Mouse (Mus musculus): ENCODE data around the gene Sumf1. TPM values are rescaled to one million over a fixed set of nuclear protein-coding genes. Genes with fewer than 3 reads are reported as not detected.
A peak's percentile ranks its signal among the peaks of the same experiment; 100 is the strongest.

The Sumf1 gene
- polyA plus RNA-seq, 1 experiment from 2014 or later, result 19.4 TPM

GRCm38 (mm10) chr6:108222875-108223274, 37.5 kb upstream of the Sumf1 start:
- H3K4me3 ChIP-seq, result no peak overlapping the region
- 92% methylated on average over 5 of the region's 5 CpGs for WGBS

GRCm38 (mm10) chr6:108222435-108222834, 37.1 kb upstream of the Sumf1 start:
- Histone ChIP-seq H3K36me3 (0 out of 2 replicates have a peak, but pooled peaks cover 4% of the 10 kb centered on the region), H3K4me2 (no peak overlapping the region), H3K4me3 (no peak overlapping the region), H3K9me3 (replicated peaks) (no peaks in the 10 kb centered on the region), H3K4me1 (replicated peaks) (peaks cover 26% of the 10 kb centered on the region), H3K27me3 (no peaks in the 10 kb centered on the region), H3K27ac (no peak overlapping the region), H3K9ac (no peak overlapping the region)
- no peak for ATAC-seq (replicated peaks; ENCODE audit: insufficient number of reproducible peaks, insufficient read depth, low FRiP score, low read depth)
- WGBS, result 51% methylated on average over 5 of the region's 5 CpGs

More at GRCm38 (mm10) chr6:108222875-108223274, 37.5 kb upstream of the Sumf1 start:
- H3K4me2 ChIP-seq, result no peak overlapping the region
- no peak for ATAC-seq (replicated peaks; ENCODE audit: insufficient number of reproducible peaks, insufficient read depth, low FRiP score, low read depth)
- no peak overlapping the region for H3K27ac ChIP-seq
- 0 out of 2 replicates have a peak, but pooled peaks cover 4% of the 10 kb centered on the region for H3K36me3 ChIP-seq
- H3K27me3 ChIP-seq, result no peaks in the 10 kb centered on the region
- H3K4me1 ChIP-seq (replicated peaks), result peaks cover 30% of the 10 kb centered on the region
- no peaks in the 10 kb centered on the region for H3K9me3 ChIP-seq (replicated peaks)
- H3K9ac ChIP-seq, result no peak overlapping the region

GRCm38 (mm10) chr6:108217987-108218386, 32.6 kb upstream of the Sumf1 start:
- 86% methylated on average over 3 of the region's 3 CpGs for WGBS
- Histone ChIP-seq H3K36me3 (0 out of 2 replicates have a peak, but pooled peaks cover 4% of the 10 kb centered on the region), H3K9me3 (replicated peaks) (no peaks in the 10 kb centered on the region), H3K9ac (no peak overlapping the region), H3K27me3 (no peaks in the 10 kb centered on the region), H3K4me1 (replicated peaks) (peaks cover 37% of the 10 kb centered on the region), H3K27ac (no peak overlapping the region), H3K4me2 (no peak overlapping the region), H3K4me3 (no peak overlapping the region)
- no peak for ATAC-seq (replicated peaks; ENCODE audit: insufficient number of reproducible peaks, insufficient read depth, low FRiP score, low read depth)

GRCm38 (mm10) chr6:108216832-108217231, 31.4 kb upstream of the Sumf1 start:
- no peaks in the 10 kb centered on the region for H3K27me3 ChIP-seq
- no peak overlapping the region for H3K9ac ChIP-seq
- H3K36me3 ChIP-seq, result 0 out of 2 replicates have a peak, but pooled peaks cover 4% of the 10 kb centered on the region
- no peak overlapping the region for H3K4me2 ChIP-seq
- no peaks in the 10 kb centered on the region for H3K9me3 ChIP-seq (replicated peaks)
- no peak for ATAC-seq (replicated peaks; ENCODE audit: insufficient number of reproducible peaks, insufficient read depth, low FRiP score, low read depth)
- WGBS, result 90% methylated on average over 8 of the region's 8 CpGs
- peaks cover 31% of the 10 kb centered on the region for H3K4me1 ChIP-seq (replicated peaks)
- H3K27ac ChIP-seq, result no peak overlapping the region
- H3K4me3 ChIP-seq, result no peak overlapping the region

GRCm38 (mm10) chr6:108216091-108216490, 30.7 kb upstream of the Sumf1 start:
- Histone ChIP-seq H3K4me1 (replicated peaks) (peaks cover 34% of the 10 kb centered on the region), H3K4me3 (no peak overlapping the region), H3K9ac (no peak overlapping the region), H3K27me3 (no peaks in the 10 kb centered on the region), H3K36me3 (0 out of 2 replicates have a peak, but pooled peaks cover 4% of the 10 kb centered on the region), H3K9me3 (replicated peaks) (no peaks in the 10 kb centered on the region), H3K27ac (no peak overlapping the region), H3K4me2 (peak overlapping the region; percentile 85; the same call in 1 of the 2 replicates)
- ATAC-seq (replicated peaks; ENCODE audit: insufficient number of reproducible peaks, insufficient read depth, low FRiP score, low read depth), result no peak
- 82% methylated on average over 5 of the region's 5 CpGs for WGBS

GRCm38 (mm10) chr6:108214294-108214925, 29.0 kb upstream of the Sumf1 start:
- Histone ChIP-seq H3K27me3 (no peaks in the 10 kb centered on the region), H3K9me3 (replicated peaks) (no peaks in the 10 kb centered on the region), H3K36me3 (0 out of 2 replicates have a peak, but pooled peaks cover 4% of the 10 kb centered on the region), H3K4me1 (replicated peaks) (peaks cover 36% of the 10 kb centered on the region), H3K4me3 (peak overlapping the region; percentile 98), H3K4me2 (peak overlapping the region; percentile 85), H3K27ac (peak overlapping the region; percentile 87), H3K9ac (peak overlapping the region; percentile 84)
- no peak for ATAC-seq (replicated peaks; ENCODE audit: insufficient number of reproducible peaks, insufficient read depth, low FRiP score, low read depth)
- 9% methylated on average over 10 of the region's 10 CpGs for WGBS

- WGBS, result 1% methylated on average over 28 of the region's 29 CpGs
- Histone ChIP-seq H3K27ac (peak overlapping the region; percentile 87), H3K36me3 (0 out of 2 replicates have a peak, but pooled peaks cover 4% of the 10 kb centered on the region), H3K4me3 (peak overlapping the region; percentile 98), H3K27me3 (no peaks in the 10 kb centered on the region), H3K9me3 (replicated peaks) (no peaks in the 10 kb centered on the region), H3K9ac (peak overlapping the region; percentile 84), H3K4me1 (replicated peaks) (peaks cover 36% of the 10 kb centered on the region), H3K4me2 (peak overlapping the region; percentile 85)
- ATAC-seq (replicated peaks; ENCODE audit: insufficient number of reproducible peaks, insufficient read depth, low FRiP score, low read depth), result peak; percentile 1; the same call in 1 of the 2 replicates
These were observed 28.3 kb upstream of the Sumf1 start for GRCm38 (mm10) chr6:108213481-108214293.

GRCm38 (mm10) chr6:108212881-108213295, 27.5 kb upstream of the Sumf1 start, which contains the start of gene Itpr1:
Gene Itpr1 (plus strand): TSS chr6:108213096.
- Histone ChIP-seq H3K27me3 (no peaks in the 10 kb centered on the region), H3K9me3 (replicated peaks) (no peaks in the 10 kb centered on the region), H3K9ac (peak within 1 kb of the TSS; percentile 84), H3K36me3 (no peaks in the 10 kb centered on the region), H3K27ac (peak within 1 kb of the TSS; percentile 87), H3K4me3 (peak within 1 kb of the TSS; percentile 98), H3K4me1 (replicated peaks) (peaks cover 33% of the 10 kb centered on the region), H3K4me2 (peak within 1 kb of the TSS; percentile 85)
- WGBS, result under 1% methylated on average over 27 of the region's 27 CpGs
- ATAC-seq (replicated peaks; ENCODE audit: insufficient number of reproducible peaks, insufficient read depth, low FRiP score, low read depth), result peak; percentile 99

- Histone ChIP-seq H3K36me3 (no peaks in the 10 kb centered on the region), H3K4me3 (peak overlapping the region; percentile 98), H3K4me2 (peak overlapping the region; percentile 85), H3K27me3 (no peaks in the 10 kb centered on the region), H3K9me3 (replicated peaks) (no peaks in the 10 kb centered on the region), H3K27ac (peak overlapping the region; percentile 75), H3K4me1 (replicated peaks) (peaks cover 33% of the 10 kb centered on the region), H3K9ac (peak overlapping the region; percentile 58)
- 3% methylated on average over 36 of the region's 36 CpGs for WGBS
- ATAC-seq (replicated peaks; ENCODE audit: insufficient number of reproducible peaks, insufficient read depth, low FRiP score, low read depth), result 0 out of 2 replicates have a peak, but pooled peaks have one; percentile 0
These were observed 26.8 kb upstream of the Sumf1 start for GRCm38 (mm10) chr6:108211896-108212880.

- Histone ChIP-seq H3K9me3 (replicated peaks) (no peaks in the 10 kb centered on the region), H3K27ac (no peak overlapping the region), H3K4me3 (no peak overlapping the region), H3K27me3 (no peaks in the 10 kb centered on the region), H3K4me1 (replicated peaks) (peaks cover 11% of the 10 kb centered on the region), H3K4me2 (no peak overlapping the region), H3K9ac (no peak overlapping the region), H3K36me3 (no peaks in the 10 kb centered on the region)
- no peak for ATAC-seq (replicated peaks; ENCODE audit: insufficient number of reproducible peaks, insufficient read depth, low FRiP score, low read depth)
- 75% methylated on average over 5 of the region's 5 CpGs for WGBS
These were observed 21.7 kb upstream of the Sumf1 start for GRCm38 (mm10) chr6:108206914-108207566.
